Mouse (Mus musculus) lung, postnatal 0 days (tissue): ENCODE measurements at regions not wholly inside any gene's neighbourhood (a gene's known extent, or its start where the extent isn't known, plus 50 kb on each side); places are given as distances from the start of the nearest gene placed in this dataset.

ENCODE experiments used
- ATAC-seq: fragments of 200-750 bp; cut with Nextera tagmentation; 2 replicates; pipeline ENCODE4 v1.8.0; 2017; ENCODE audit warnings: moderate library complexity
- DNase-seq: peaks from one replicate; pipeline ENCODE4 v3.0.0-alpha.2; 2016; ENCODE audit warnings: low spot score
- H3K27ac ChIP-seq: fragments of 300-500 bp; sonication (generic); 2 replicates; pipeline ENCODE4 v1.5.1; 2014; ENCODE audit warnings: antibody characterized with exemption, mild to moderate bottlenecking, low read length, mixed read lengths
- H3K27me3 ChIP-seq: fragments of 300-500 bp; sonication (generic); replicated peaks from 2 replicates; pipeline ENCODE4 v1.6.1; 2014; ENCODE audit warnings: low read length, mixed read lengths; ENCODE audit not compliant: insufficient read depth
- H3K36me3 ChIP-seq: fragments of 300-500 bp; sonication (generic); 2 replicates; pipeline ENCODE4 v1.6.1; 2014; ENCODE audit warnings: low read length, mixed read lengths; ENCODE audit not compliant: insufficient read depth
- H3K4me1 ChIP-seq: fragments of 300-500 bp; sonication (generic); 2 replicates; pipeline ENCODE4 v1.6.1; 2014; ENCODE audit warnings: antibody characterized with exemption, low read depth, low read length, mixed read lengths; ENCODE audit not compliant: insufficient read depth
- H3K4me2 ChIP-seq: fragments of 300-500 bp; sonication (generic); replicated peaks from 2 replicates; pipeline ENCODE4 v1.6.1; 2014; ENCODE audit warnings: low read depth, mild to moderate bottlenecking, low read length, moderate library complexity, mixed read lengths
- H3K4me3 ChIP-seq: fragments of 300-500 bp; sonication (generic); 2 replicates; pipeline ENCODE4 v1.5.1; 2014; ENCODE audit warnings: low read depth, low read length
- H3K9ac ChIP-seq: fragments of 300-500 bp; sonication (generic); replicated peaks from 2 replicates; pipeline ENCODE4 v1.6.1; 2014; ENCODE audit warnings: low read depth, mild to moderate bottlenecking
- H3K9me3 ChIP-seq: fragments of 300-500 bp; sonication (generic); 2 replicates; pipeline ENCODE4 v1.6.1; 2016; ENCODE audit warnings: low read length, mixed read lengths
- CTCF ChIP-seq: IDR thresholded peaks from 2 replicates; pipeline ENCODE4 v1.5.1; 2016; ENCODE audit warnings: antibody characterized with exemption, mild to moderate bottlenecking
- EP300 ChIP-seq: IDR thresholded peaks from 2 replicates; pipeline ENCODE4 v1.6.1; 2016; ENCODE audit warnings: antibody characterized with exemption, mild to moderate bottlenecking, control low read depth
- WGBS: fragments of 180-500 bp; shearing (Covaris S2); extraction: QIAGEN DNeasy Blood & Tissue Kit; methylation state at CpG from one replicate; pipeline ENCODE4 v1.1.7; 2014; 5-methylcytosine and 5-hydroxymethylcytosine counted together

GRCm38 (mm10) chr14:64582822-64583221 is 478.7 kb downstream of the Prss52 start:
- H3K27me3 ChIP-seq = peaks cover 46% of the 10 kb centered on the region
- WGBS = 44% methylated on average over 4 of the region's 4 CpGs

GRCm38 (mm10) chr14:64584221-64584620 is 480.1 kb downstream of the Prss52 start:
- TF ChIP-seq CTCF (no peak), EP300 (no peak)
- WGBS = 53% methylated on average over 5 of the region's 5 CpGs

More at GRCm38 (mm10) chr14:64582822-64583221, 478.7 kb downstream of the Prss52 start:
- no peak for TF ChIP-seq EP300
- TF ChIP-seq CTCF = no peak
- no peak for DNase-seq
- H3K4me2 ChIP-seq = no peak overlapping the region
- no peak overlapping the region for H3K9ac ChIP-seq
- no peak overlapping the region for H3K27ac ChIP-seq
- 0 out of 2 replicates have a peak, but pooled peaks cover 5% of the 10 kb centered on the region for H3K4me1 ChIP-seq
- ATAC-seq = no peak
- H3K9me3 ChIP-seq = no peaks in the 10 kb centered on the region
- H3K36me3 ChIP-seq = no peaks in the 10 kb centered on the region
- no peak overlapping the region for H3K4me3 ChIP-seq

GRCm38 (mm10) chr14:64585081-64585470 is 481.0 kb downstream of the Prss52 start:
- no peak overlapping the region for H3K4me3 ChIP-seq
- H3K4me1 ChIP-seq = 0 out of 2 replicates have a peak, but pooled peaks cover 6% of the 10 kb centered on the region
- DNase-seq = no peak
- H3K27me3 ChIP-seq = peaks cover 62% of the 10 kb centered on the region
- ATAC-seq = no peak
- no peak overlapping the region for H3K9ac ChIP-seq
- no peak overlapping the region for H3K4me2 ChIP-seq
- TF ChIP-seq CTCF (no peak), EP300 (no peak)
- H3K9me3 ChIP-seq = no peaks in the 10 kb centered on the region
- WGBS = 13% methylated on average over 5 of the region's 5 CpGs
- no peak overlapping the region for H3K27ac ChIP-seq
- H3K36me3 ChIP-seq = no peaks in the 10 kb centered on the region

More at GRCm38 (mm10) chr14:64584221-64584620, 480.1 kb downstream of the Prss52 start:
- no peak overlapping the region for H3K4me3 ChIP-seq
- 0 out of 2 replicates have a peak, but pooled peaks cover 6% of the 10 kb centered on the region for H3K4me1 ChIP-seq
- peaks cover 60% of the 10 kb centered on the region for H3K27me3 ChIP-seq
- no peaks in the 10 kb centered on the region for H3K36me3 ChIP-seq
- no peak overlapping the region for H3K9ac ChIP-seq
- no peak for ATAC-seq
- DNase-seq = no peak
- no peak overlapping the region for H3K27ac ChIP-seq
- H3K9me3 ChIP-seq = no peaks in the 10 kb centered on the region
- H3K4me2 ChIP-seq = no peak overlapping the region

- Histone ChIP-seq H3K4me1 (0 out of 2 replicates have a peak, but pooled peaks cover 6% of the 10 kb centered on the region), H3K4me2 (no peak overlapping the region), H3K27me3 (peaks cover 67% of the 10 kb centered on the region), H3K4me3 (no peak overlapping the region), H3K36me3 (no peaks in the 10 kb centered on the region), H3K9me3 (no peaks in the 10 kb centered on the region), H3K9ac (no peak overlapping the region), H3K27ac (no peak overlapping the region)
- 5% methylated on average over 28 of the region's 28 CpGs for WGBS
- TF ChIP-seq CTCF = no peak
- TF ChIP-seq EP300 = no peak
- DNase-seq (no peak), ATAC-seq (no peak)
These were observed 481.5 kb downstream of the Prss52 start for GRCm38 (mm10) chr14:64585471-64586192.

GRCm38 (mm10) chr14:64586386-64586859 is 482.3 kb downstream of the Prss52 start:
- DNase-seq (no peak), ATAC-seq (no peak)
- Histone ChIP-seq H3K4me2 (no peak overlapping the region; the same call in 1 of the 2 replicates), H3K27ac (no peak overlapping the region), H3K9ac (no peak overlapping the region), H3K27me3 (peaks cover 73% of the 10 kb centered on the region), H3K4me1 (0 out of 2 replicates have a peak, but pooled peaks cover 6% of the 10 kb centered on the region), H3K36me3 (no peaks in the 10 kb centered on the region), H3K9me3 (no peaks in the 10 kb centered on the region), H3K4me3 (peak overlapping the region; percentile 49)
- WGBS = 7% methylated on average over 12 of the region's 12 CpGs
- TF ChIP-seq EP300 (no peak), CTCF (no peak)

DNA sequence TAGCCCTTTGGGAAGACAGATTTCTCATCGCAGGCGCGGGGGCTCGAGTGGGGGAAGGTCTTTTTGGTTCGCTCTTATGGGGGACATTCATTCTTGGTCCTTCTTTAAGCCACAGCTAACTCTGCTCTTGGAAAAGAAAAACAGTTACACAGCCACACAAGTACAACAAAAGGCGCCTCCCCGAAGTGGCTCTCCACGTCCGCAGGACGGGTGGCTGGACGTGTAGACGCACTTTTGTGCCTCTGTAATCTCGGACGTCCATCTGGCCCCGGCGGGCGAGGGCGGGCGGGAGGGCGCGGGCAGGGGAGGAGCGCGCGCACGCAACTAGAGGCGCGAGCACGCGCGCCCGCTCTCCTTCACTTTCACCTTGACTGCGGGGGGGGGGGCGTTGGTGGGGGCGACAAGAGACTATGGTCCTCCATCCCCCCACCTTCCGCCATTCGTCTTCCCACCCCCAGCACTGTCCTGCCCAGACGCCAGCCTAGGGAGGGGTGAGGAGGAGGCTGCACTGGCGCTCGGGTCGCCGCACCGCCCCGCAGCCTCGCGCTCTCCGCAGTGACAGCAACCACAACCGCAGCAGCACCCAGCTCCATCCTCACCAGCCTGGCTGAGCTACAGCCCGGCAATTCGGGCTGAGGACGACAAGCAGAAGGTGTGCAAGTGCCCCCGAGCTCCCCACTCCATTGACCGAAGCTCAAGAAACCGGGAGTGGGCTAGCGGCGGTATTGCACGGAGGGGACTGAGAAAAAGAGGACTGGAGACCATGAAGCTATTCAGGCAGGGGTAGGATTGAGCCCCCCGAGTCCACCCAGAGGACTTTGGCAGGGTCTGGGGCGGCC is 483.0 kb downstream of the Prss52 start:
- Histone ChIP-seq H3K27ac (no peak overlapping the region), H3K36me3 (no peaks in the 10 kb centered on the region), H3K4me2 (peak overlapping the region; percentile 80), H3K4me3 (peak overlapping the region; percentile 49), H3K4me1 (0 out of 2 replicates have a peak, but pooled peaks cover 6% of the 10 kb centered on the region), H3K9me3 (no peaks in the 10 kb centered on the region), H3K27me3 (peaks cover 79% of the 10 kb centered on the region), H3K9ac (no peak overlapping the region)
- no peak for TF ChIP-seq CTCF
- no peak for TF ChIP-seq EP300
- ATAC-seq = no peak
- DNase-seq = peak; percentile 18
- 2% methylated on average over 37 of the region's 58 CpGs for WGBS
